Mouse (Mus musculus): ENCODE results near the gene Gpr62. TPM values are rescaled to one million over a fixed set of nuclear protein-coding genes. Genes with fewer than 3 reads are reported as not detected.

The Gpr62 gene
- polyA plus RNA-seq, 1 experiment = 22.5 TPM

- Histone ChIP-seq H3K36me3 (ENCODE audit: control insufficient read depth, insufficient read depth, low read length) (no peaks in the 10 kb centered on the region), H3K4me3 (ENCODE audit: control insufficient read depth, low read depth, low read length) (no peak overlapping the region), H3K27me3 (ENCODE audit: control insufficient read depth, insufficient read depth, low read length) (no peaks in the 10 kb centered on the region), H3K4me1 (ENCODE audit: control insufficient read depth, insufficient read depth, low read length) (peaks cover 19% of the 10 kb centered on the region), H3K27ac (ENCODE audit: control insufficient read depth, insufficient read depth, low read depth, low read length) (no peak overlapping the region)
- TF ChIP-seq CTCF (IDR thresholded peaks at IDR 0.05; ENCODE audit: control insufficient read depth, insufficient read depth, insufficient replicate concordance, low read depth, low read length) (peak; percentile 74; the same call in 1 of the 2 replicates), POLR2A (IDR thresholded peaks at IDR 0.05; ENCODE audit: control insufficient read depth, low read depth, low read length) (no peak)
These were observed 8.7 kb upstream of the Gpr62 start for GRCm38 (mm10) chr9:106474456-106474855.

- Histone ChIP-seq H3K27me3 (ENCODE audit: control insufficient read depth, insufficient read depth, low read length) (no peaks in the 10 kb centered on the region), H3K36me3 (ENCODE audit: control insufficient read depth, insufficient read depth, low read length) (no peaks in the 10 kb centered on the region), H3K4me1 (ENCODE audit: control insufficient read depth, insufficient read depth, low read length) (peaks cover 19% of the 10 kb centered on the region), H3K27ac (ENCODE audit: control insufficient read depth, insufficient read depth, low read depth, low read length) (no peak overlapping the region), H3K4me3 (ENCODE audit: control insufficient read depth, low read depth, low read length) (no peak overlapping the region)
- TF ChIP-seq POLR2A (IDR thresholded peaks at IDR 0.05; ENCODE audit: control insufficient read depth, low read depth, low read length) (no peak), CTCF (IDR thresholded peaks at IDR 0.05; ENCODE audit: control insufficient read depth, insufficient read depth, insufficient replicate concordance, low read depth, low read length) (no peak)
These were observed 8.0 kb upstream of the Gpr62 start for GRCm38 (mm10) chr9:106473753-106474105.

- Histone ChIP-seq H3K27me3 (ENCODE audit: control insufficient read depth, insufficient read depth, low read length) (no peaks in the 10 kb centered on the region), H3K36me3 (ENCODE audit: control insufficient read depth, insufficient read depth, low read length) (no peaks in the 10 kb centered on the region), H3K4me3 (ENCODE audit: control insufficient read depth, low read depth, low read length) (no peak overlapping the region), H3K4me1 (ENCODE audit: control insufficient read depth, insufficient read depth, low read length) (peaks cover 17% of the 10 kb centered on the region), H3K27ac (ENCODE audit: control insufficient read depth, insufficient read depth, low read depth, low read length) (no peak overlapping the region)
- no peak for TF ChIP-seq POLR2A (IDR thresholded peaks at IDR 0.05; ENCODE audit: control insufficient read depth, low read depth, low read length)
- no peak for TF ChIP-seq CTCF (IDR thresholded peaks at IDR 0.05; ENCODE audit: control insufficient read depth, insufficient read depth, insufficient replicate concordance, low read depth, low read length)
These were observed 7.5 kb upstream of the Gpr62 start for GRCm38 (mm10) chr9:106473081-106473752.

GRCm38 (mm10) chr9:106472321-106472720 lies 6.6 kb upstream of the Gpr62 start:
- H3K27ac ChIP-seq (ENCODE audit: control insufficient read depth, insufficient read depth, low read depth, low read length) = no peak overlapping the region
- no peak overlapping the region for H3K4me3 ChIP-seq (ENCODE audit: control insufficient read depth, low read depth, low read length)
- H3K27me3 ChIP-seq (ENCODE audit: control insufficient read depth, insufficient read depth, low read length) = no peaks in the 10 kb centered on the region
- H3K36me3 ChIP-seq (ENCODE audit: control insufficient read depth, insufficient read depth, low read length) = no peaks in the 10 kb centered on the region
- TF ChIP-seq POLR2A (IDR thresholded peaks at IDR 0.05; ENCODE audit: control insufficient read depth, low read depth, low read length) = no peak
- H3K4me1 ChIP-seq (ENCODE audit: control insufficient read depth, insufficient read depth, low read length) = peaks cover 14% of the 10 kb centered on the region

GRCm38 (mm10) chr9:106471892-106472291 lies 6.2 kb upstream of the Gpr62 start:
- H3K27ac ChIP-seq (ENCODE audit: control insufficient read depth, insufficient read depth, low read depth, low read length) = no peak overlapping the region
- no peak overlapping the region for H3K4me3 ChIP-seq (ENCODE audit: control insufficient read depth, low read depth, low read length)
- no peaks in the 10 kb centered on the region for H3K27me3 ChIP-seq (ENCODE audit: control insufficient read depth, insufficient read depth, low read length)
- no peaks in the 10 kb centered on the region for H3K36me3 ChIP-seq (ENCODE audit: control insufficient read depth, insufficient read depth, low read length)
- peaks cover 14% of the 10 kb centered on the region for H3K4me1 ChIP-seq (ENCODE audit: control insufficient read depth, insufficient read depth, low read length)
- no peak for TF ChIP-seq CTCF (IDR thresholded peaks at IDR 0.05; ENCODE audit: control insufficient read depth, insufficient read depth, insufficient replicate concordance, low read depth, low read length)
- TF ChIP-seq POLR2A (IDR thresholded peaks at IDR 0.05; ENCODE audit: control insufficient read depth, low read depth, low read length) = no peak

GRCm38 (mm10) chr9:106470991-106471750 lies 5.4 kb upstream of the Gpr62 start:
- Histone ChIP-seq H3K4me1 (ENCODE audit: control insufficient read depth, insufficient read depth, low read length) (peaks cover 9% of the 10 kb centered on the region), H3K27ac (ENCODE audit: control insufficient read depth, insufficient read depth, low read depth, low read length) (no peak overlapping the region), H3K4me3 (ENCODE audit: control insufficient read depth, low read depth, low read length) (no peak overlapping the region)

GRCm38 (mm10) chr9:106469776-106470175 lies 4.0 kb upstream of the Gpr62 start:
- Histone ChIP-seq H3K27me3 (ENCODE audit: control insufficient read depth, insufficient read depth, low read length) (no peaks in the 10 kb centered on the region), H3K27ac (ENCODE audit: control insufficient read depth, insufficient read depth, low read depth, low read length) (no peak overlapping the region), H3K4me1 (ENCODE audit: control insufficient read depth, insufficient read depth, low read length) (peaks cover 8% of the 10 kb centered on the region), H3K36me3 (ENCODE audit: control insufficient read depth, insufficient read depth, low read length) (no peaks in the 10 kb centered on the region), H3K4me3 (ENCODE audit: control insufficient read depth, low read depth, low read length) (no peak overlapping the region)
- TF ChIP-seq CTCF (IDR thresholded peaks at IDR 0.05; ENCODE audit: control insufficient read depth, insufficient read depth, insufficient replicate concordance, low read depth, low read length) (no peak), POLR2A (IDR thresholded peaks at IDR 0.05; ENCODE audit: control insufficient read depth, low read depth, low read length) (no peak)

More at GRCm38 (mm10) chr9:106470991-106471750, 5.4 kb upstream of the Gpr62 start:
- Histone ChIP-seq H3K27me3 (ENCODE audit: control insufficient read depth, insufficient read depth, low read length) (no peaks in the 10 kb centered on the region), H3K36me3 (ENCODE audit: control insufficient read depth, insufficient read depth, low read length) (no peaks in the 10 kb centered on the region)
- TF ChIP-seq POLR2A (IDR thresholded peaks at IDR 0.05; ENCODE audit: control insufficient read depth, low read depth, low read length) = no peak
- no peak for TF ChIP-seq CTCF (IDR thresholded peaks at IDR 0.05; ENCODE audit: control insufficient read depth, insufficient read depth, insufficient replicate concordance, low read depth, low read length)
